Mouse (Mus musculus) testis, adult 2 months (tissue): ENCODE data around the gene Rbfox2. TPM values are rescaled to one million over a fixed set of nuclear protein-coding genes. Genes with fewer than 3 reads are reported as not detected.

Source experiments
- H3K27ac ChIP-seq: fragments of 200-500 bp; 2 replicates; pipeline ENCODE4 v1.5.1; 2012; ENCODE audit warnings: low read depth, low read length; ENCODE audit not compliant: control insufficient read depth, insufficient read depth
- H3K27me3 ChIP-seq: fragments of 200-500 bp; 2 replicates; pipeline ENCODE4 v1.6.1; 2012; ENCODE audit warnings: mild to moderate bottlenecking, low read length, moderate library complexity; ENCODE audit not compliant: control insufficient read depth, insufficient read depth
- H3K36me3 ChIP-seq: fragments of 200-500 bp; 2 replicates; pipeline ENCODE4 v1.6.1; 2012; ENCODE audit warnings: mild to moderate bottlenecking, low read length; ENCODE audit not compliant: control insufficient read depth, insufficient read depth
- H3K4me1 ChIP-seq: fragments of 200-500 bp; 2 replicates; pipeline ENCODE4 v1.6.1; 2012; ENCODE audit warnings: low read length; ENCODE audit not compliant: control insufficient read depth, insufficient read depth
- H3K4me3 ChIP-seq: fragments of 200-500 bp; 2 replicates; pipeline ENCODE4 v1.5.1; 2012; ENCODE audit warnings: low read depth, mild to moderate bottlenecking, low read length, moderate library complexity, mixed read lengths; ENCODE audit not compliant: control insufficient read depth
- CTCF ChIP-seq: fragments of 200-500 bp; IDR thresholded peaks from 2 replicates; pipeline ENCODE4 v1.5.1; 2012; ENCODE audit warnings: low read depth, mild to moderate bottlenecking, inconsistent platforms, low read length, moderate library complexity; ENCODE audit not compliant: control insufficient read depth, insufficient read depth, insufficient replicate concordance
- POLR2A ChIP-seq: fragments of 200-500 bp; IDR thresholded peaks from 2 replicates; pipeline ENCODE4 v1.6.1; 2012; ENCODE audit warnings: low read depth, mild to moderate bottlenecking, inconsistent platforms, low read length, moderate library complexity; ENCODE audit not compliant: control insufficient read depth
- polyA plus RNA-seq: library from polyadenylated mRNA; depleted of rRNA; stranded (reverse); fragments of >200 nt; gene quantifications from 2 replicates; pipeline ENCODE4 v1.2.3, GENCODE M21; 2012

The Rbfox2 gene
- polyA plus RNA-seq, 1 experiment = 12.7 TPM

DNA sequence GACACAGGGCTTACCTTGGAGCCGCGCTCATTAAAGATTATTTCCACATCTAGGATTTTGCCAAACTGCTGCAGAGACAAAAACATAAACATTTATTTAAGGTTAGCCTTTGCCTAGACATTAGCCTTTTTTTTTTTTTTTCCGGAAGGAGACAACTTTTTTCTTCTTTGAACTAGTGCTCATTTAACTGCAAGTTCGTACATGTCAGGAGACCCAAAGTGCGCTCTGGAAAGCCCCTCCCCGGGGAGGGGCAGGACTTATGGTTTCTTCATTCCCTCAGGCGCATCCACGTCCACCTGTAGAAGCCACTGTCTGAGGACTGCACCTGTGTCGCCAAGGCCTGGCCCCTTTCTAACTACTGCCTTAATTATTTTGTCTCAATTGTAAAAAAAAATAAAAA, 193.2 kb downstream of the Rbfox2 start:
- Histone ChIP-seq H3K27me3 (no peaks in the 10 kb centered on the region), H3K4me3 (no peak overlapping the region), H3K36me3 (no peaks in the 10 kb centered on the region), H3K27ac (no peak overlapping the region), H3K4me1 (no peaks in the 10 kb centered on the region)
- no peak for TF ChIP-seq POLR2A
- TF ChIP-seq CTCF = no peak

DNA sequence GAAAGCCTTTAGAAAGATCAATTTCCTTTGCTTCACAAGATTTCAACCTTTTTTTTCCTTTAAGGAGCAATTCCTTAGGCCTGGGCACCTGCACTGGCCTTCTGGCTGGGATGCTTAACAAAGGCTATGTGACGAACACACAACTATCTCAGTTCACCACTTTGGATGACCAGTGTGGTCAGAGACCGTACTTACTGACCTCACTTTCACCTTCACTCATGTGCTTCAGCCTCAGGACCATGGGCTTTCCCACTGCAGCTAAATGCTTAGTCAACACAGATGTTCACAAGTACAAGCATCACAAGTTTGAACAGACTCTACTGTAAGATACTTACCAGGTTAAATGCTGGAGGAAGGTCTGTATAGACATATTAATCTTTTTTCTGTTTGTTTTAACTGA, 194.4 kb downstream of the Rbfox2 start:
- no peak for TF ChIP-seq POLR2A
- TF ChIP-seq CTCF = no peak
- no peaks in the 10 kb centered on the region for H3K36me3 ChIP-seq
- H3K27me3 ChIP-seq = no peaks in the 10 kb centered on the region
- no peak overlapping the region for H3K4me3 ChIP-seq
- no peak overlapping the region for H3K27ac ChIP-seq
- H3K4me1 ChIP-seq = no peaks in the 10 kb centered on the region

DNA sequence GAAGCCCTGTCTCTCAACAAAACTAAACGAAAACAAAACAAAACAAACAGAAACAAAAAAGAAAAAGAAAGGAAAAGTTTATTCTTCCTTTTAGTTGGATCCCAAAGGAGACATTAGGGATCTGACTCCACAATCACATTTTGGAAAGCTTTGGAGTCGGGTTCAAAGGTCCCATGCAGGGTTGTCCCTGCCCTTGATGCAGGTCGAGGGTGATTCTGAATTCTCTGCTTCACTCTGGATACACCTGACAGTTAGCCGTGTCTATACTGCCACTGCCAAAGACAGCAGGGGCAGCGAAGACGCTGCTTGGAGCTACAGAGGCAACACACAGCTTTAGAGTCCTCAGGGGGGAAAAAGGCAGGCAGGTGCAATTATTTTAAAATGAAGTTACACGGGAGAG, 194.9 kb downstream of the Rbfox2 start:
- Histone ChIP-seq H3K4me3 (no peak overlapping the region), H3K27me3 (no peaks in the 10 kb centered on the region), H3K27ac (no peak overlapping the region), H3K36me3 (no peaks in the 10 kb centered on the region), H3K4me1 (no peaks in the 10 kb centered on the region)
- no peak for TF ChIP-seq CTCF
- TF ChIP-seq POLR2A = no peak

DNA sequence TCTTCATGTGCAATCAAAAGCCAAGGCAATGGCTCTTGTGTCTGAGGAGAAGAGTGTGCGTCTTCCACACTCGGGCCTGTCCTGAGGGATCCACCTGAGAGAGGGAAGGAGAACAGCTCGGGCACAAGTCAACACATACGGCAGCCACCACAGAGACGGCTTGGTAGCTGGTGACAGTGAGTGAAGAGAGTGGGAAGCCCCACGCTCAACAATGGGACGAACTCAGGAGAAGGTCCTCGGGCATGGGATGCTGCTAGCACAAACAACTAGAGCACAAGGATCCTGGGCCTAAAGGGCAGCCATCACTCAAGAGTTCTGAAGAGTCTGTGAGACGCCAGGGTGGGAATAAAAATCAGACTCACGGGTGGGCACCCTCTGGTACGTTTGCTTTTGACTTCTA, 196.4 kb downstream of the Rbfox2 start:
- Histone ChIP-seq H3K36me3 (no peaks in the 10 kb centered on the region), H3K4me1 (no peaks in the 10 kb centered on the region), H3K4me3 (no peak overlapping the region), H3K27me3 (no peaks in the 10 kb centered on the region), H3K27ac (no peak overlapping the region)
- TF ChIP-seq POLR2A (no peak), CTCF (no peak)

DNA sequence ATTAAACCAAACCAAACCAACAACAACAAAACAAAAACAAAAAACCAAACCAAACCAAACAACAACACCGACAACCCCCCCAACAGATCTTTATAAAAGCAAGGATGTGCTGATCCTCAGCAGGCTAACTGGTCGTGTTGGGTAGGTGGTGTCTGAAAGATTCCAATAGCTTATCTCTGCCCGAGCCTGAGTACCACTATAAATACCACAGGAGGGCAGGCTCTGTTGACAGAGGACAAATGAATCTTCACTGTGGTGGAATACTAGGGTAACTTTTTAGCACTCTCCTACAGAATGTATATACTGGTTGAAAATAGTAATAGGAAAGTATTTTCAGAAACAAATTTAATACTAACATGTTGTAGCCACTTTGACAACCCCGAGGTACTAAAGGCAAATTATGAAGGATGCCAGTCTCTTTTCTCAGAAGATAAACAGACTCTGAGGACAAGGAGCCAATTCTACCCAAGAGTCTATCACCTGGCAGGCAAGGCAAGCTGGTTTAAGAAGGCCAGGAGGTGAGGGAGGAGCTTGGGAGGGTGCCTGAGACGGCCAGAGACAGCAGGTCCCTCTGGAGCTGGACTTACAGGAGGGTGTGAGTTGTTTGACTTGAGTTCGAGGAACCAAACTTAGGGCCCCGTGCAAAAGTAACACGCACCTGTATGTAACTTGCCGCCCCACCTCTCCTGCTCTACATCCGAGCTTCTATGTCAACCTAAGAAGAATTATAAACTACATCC, 199.5 kb downstream of the Rbfox2 start:
- no peak overlapping the region for H3K27ac ChIP-seq
- H3K4me1 ChIP-seq = no peaks in the 10 kb centered on the region
- TF ChIP-seq POLR2A = no peak
- TF ChIP-seq CTCF = no peak
- no peaks in the 10 kb centered on the region for H3K36me3 ChIP-seq
- H3K27me3 ChIP-seq = no peaks in the 10 kb centered on the region
- no peak overlapping the region for H3K4me3 ChIP-seq

DNA sequence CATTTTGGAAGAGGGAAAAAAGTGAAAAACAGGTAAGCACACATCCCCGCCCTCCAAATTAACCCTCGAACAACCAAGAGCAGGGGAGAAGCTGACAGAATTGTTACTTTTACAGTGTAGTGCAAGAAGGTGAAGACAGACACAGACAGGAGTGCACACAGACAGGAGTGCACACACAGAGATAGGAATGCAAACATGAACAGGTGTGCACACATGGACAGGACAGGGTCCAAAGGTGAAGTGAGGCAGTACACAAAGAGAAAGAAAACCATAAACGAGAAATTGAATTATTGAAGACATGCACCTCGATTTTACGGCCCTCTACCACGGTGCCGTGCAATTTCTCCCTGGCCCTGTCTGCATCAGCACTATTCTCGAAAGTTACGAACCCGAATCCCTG, 201.5 kb downstream of the Rbfox2 start:
- no peak overlapping the region for H3K27ac ChIP-seq
- H3K36me3 ChIP-seq = no peaks in the 10 kb centered on the region
- H3K4me3 ChIP-seq = no peak overlapping the region
- H3K4me1 ChIP-seq = no peaks in the 10 kb centered on the region
- H3K27me3 ChIP-seq = no peaks in the 10 kb centered on the region
- no peak for TF ChIP-seq POLR2A
- no peak for TF ChIP-seq CTCF

DNA sequence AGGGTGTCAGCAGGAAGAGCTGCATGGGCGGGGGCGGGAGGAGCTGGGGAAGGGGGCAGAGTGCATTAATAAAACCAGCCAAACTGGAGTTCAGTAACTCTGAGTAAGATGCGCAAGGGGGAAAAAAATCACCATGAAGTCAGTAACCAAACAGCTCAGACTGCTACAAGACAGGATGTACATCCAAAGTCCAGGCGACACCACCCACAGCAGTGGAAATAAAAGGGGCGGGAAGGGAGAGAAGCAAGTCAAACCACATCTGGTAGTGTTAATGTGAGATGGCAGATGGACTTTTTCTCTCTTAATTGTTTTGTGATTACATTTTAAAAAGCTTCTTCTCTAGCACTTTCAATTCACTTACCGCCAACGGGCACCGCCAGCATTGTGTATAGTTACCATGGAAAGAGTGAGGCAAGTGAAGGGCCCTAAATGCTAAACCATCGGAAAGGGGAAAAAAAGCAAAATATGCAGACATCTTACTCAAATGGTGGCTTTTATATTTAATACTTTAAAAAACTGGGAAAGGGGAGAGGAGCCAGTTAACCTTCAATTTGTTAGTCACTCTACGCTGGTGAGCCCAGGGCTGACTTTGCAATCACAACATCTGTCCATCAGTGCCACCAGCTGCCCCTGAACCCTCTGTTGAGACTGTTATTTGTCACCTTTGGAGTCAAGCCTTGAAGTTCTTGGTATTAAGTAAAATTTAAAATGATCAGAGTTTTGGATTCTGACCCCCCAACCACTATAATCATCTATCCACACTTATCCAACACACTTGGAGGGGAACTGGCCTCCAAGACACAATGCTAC, 202.2 kb downstream of the Rbfox2 start:
- no peak overlapping the region for H3K27ac ChIP-seq
- H3K4me3 ChIP-seq = no peak overlapping the region
- H3K27me3 ChIP-seq = no peaks in the 10 kb centered on the region
- H3K4me1 ChIP-seq = no peaks in the 10 kb centered on the region
- H3K36me3 ChIP-seq = no peaks in the 10 kb centered on the region
- TF ChIP-seq POLR2A (no peak), CTCF (no peak)
